Mouse (Mus musculus) brain, embryonic 14.5 days (tissue): ENCODE results near the gene Zbtb32.

Experiments used
- CTCF ChIP-seq: fragments of 200-500 bp; IDR thresholded peaks from 2 replicates; pipeline ENCODE4 v1.5.1; 2012; ENCODE audit warnings: inconsistent platforms, mild to moderate bottlenecking, moderate library complexity, borderline replicate concordance; ENCODE audit not compliant: insufficient read depth, insufficient read length; ENCODE audit errors: extremely low read depth
- POLR2A ChIP-seq: fragments of 200-500 bp; IDR thresholded peaks from 2 replicates; pipeline ENCODE4 v1.6.1; 2012; ENCODE audit warnings: mild to moderate bottlenecking, inconsistent platforms, borderline replicate concordance; ENCODE audit not compliant: poor library complexity, insufficient read depth, insufficient read length, severe bottlenecking; ENCODE audit errors: extremely low read depth

GRCm38 (mm10) chr7:30596093-30596492, 2.6 kb downstream of the Zbtb32 start:
- no peak for TF ChIP-seq POLR2A
- no peak for TF ChIP-seq CTCF
